Mouse (Mus musculus) embryonic facial prominence, embryonic 15.5 days (tissue): ENCODE results near the gene Tle6. TPM values are rescaled to one million over a fixed set of nuclear protein-coding genes. Genes with fewer than 3 reads are reported as not detected.

Source experiments
- polyA plus RNA-seq: library from polyadenylated mRNA; unstranded; fragments of >200 nt; fragmentation: Nextera tagmentation; extraction: Ambion mirVana; gene quantifications from 2 replicates; pipeline ENCODE4 v1.2.1, GENCODE M21; 2015

Gene Tle6
- polyA plus RNA-seq, 1 experiment from 2014 or later, result 19.6 TPM

Other genes starting within 250 kb of the Tle6 start
- 15.8 and 16.2 TPM in 2 replicates for gene Mfsd12, start 243.6 kb downstream of the Tle6 start, polyA plus RNA-seq
- 0.73 and 1.3 TPM in 2 replicates for gene 4930404N11Rik, start 235.3 kb downstream of the Tle6 start, polyA plus RNA-seq
- 98.8 and 102 TPM in 2 replicates for gene Fzr1, start 222.6 kb downstream of the Tle6 start, polyA plus RNA-seq
- 83.1 and 85.2 TPM in 2 replicates for gene Dohh, start 216.6 kb downstream of the Tle6 start, polyA plus RNA-seq
- 3.1 and 3.2 TPM in 2 replicates for gene Gm48551, start 216.6 kb downstream of the Tle6 start, polyA plus RNA-seq
- gene Gm48552, start 212.1 kb downstream of the Tle6 start, polyA plus RNA-seq, result 1.6 and 2.9 TPM in 2 replicates
- gene Smim24, start 208.0 kb downstream of the Tle6 start, polyA plus RNA-seq, result 5.0 and 8.3 TPM in 2 replicates
- gene Nfic, start 145.4 kb downstream of the Tle6 start, polyA plus RNA-seq, result 138 and 139 TPM in 2 replicates
- 1.4 and 1.6 TPM in 2 replicates for gene Celf5, start 118.4 kb downstream of the Tle6 start, polyA plus RNA-seq
- gene Ncln, start 104.7 kb downstream of the Tle6 start, polyA plus RNA-seq, result 81.9 and 89.1 TPM in 2 replicates
- gene S1pr4, start 100.9 kb downstream of the Tle6 start, polyA plus RNA-seq, result 0.77 and 1.1 TPM in 2 replicates
- gene Gna15, start 76.8 kb downstream of the Tle6 start, polyA plus RNA-seq, result 4.9 and 6.4 TPM in 2 replicates
- 89.1 and 89.2 TPM in 2 replicates for gene Gna11, start 55.9 kb downstream of the Tle6 start, polyA plus RNA-seq
- 642 and 649 TPM in 2 replicates for gene Aes, start 41.6 kb downstream of the Tle6 start, polyA plus RNA-seq
- gene Tle2, start 26.5 kb downstream of the Tle6 start, polyA plus RNA-seq, result 63.1 and 73.7 TPM in 2 replicates
- 0.84 and 1.3 TPM in 2 replicates for gene BC025920, start 5.2 kb upstream of the Tle6 start, polyA plus RNA-seq
- 40.5 and 41.0 TPM in 2 replicates for gene Sirt6, start 26.7 kb upstream of the Tle6 start, polyA plus RNA-seq
- gene Ankrd24, start 27.5 kb upstream of the Tle6 start, polyA plus RNA-seq, result 14.5 and 15.0 TPM in 2 replicates
- gene Gm10778, start 48.0 kb upstream of the Tle6 start, polyA plus RNA-seq, result 4.2 and 4.5 TPM in 2 replicates
- gene Zfp433, start 103.8 kb upstream of the Tle6 start, polyA plus RNA-seq, result 13.1 and 13.7 TPM in 2 replicates
- 7.6 and 9.6 TPM in 2 replicates for gene Gm3055, start 170.1 kb upstream of the Tle6 start, polyA plus RNA-seq
- gene Gm4767, start 211.1 kb upstream of the Tle6 start, polyA plus RNA-seq, result 2.6 and 3.0 TPM in 2 replicates